Comparison of ENCODE assay signal across 7 mouse cellular contexts in the genomic region with DNA sequence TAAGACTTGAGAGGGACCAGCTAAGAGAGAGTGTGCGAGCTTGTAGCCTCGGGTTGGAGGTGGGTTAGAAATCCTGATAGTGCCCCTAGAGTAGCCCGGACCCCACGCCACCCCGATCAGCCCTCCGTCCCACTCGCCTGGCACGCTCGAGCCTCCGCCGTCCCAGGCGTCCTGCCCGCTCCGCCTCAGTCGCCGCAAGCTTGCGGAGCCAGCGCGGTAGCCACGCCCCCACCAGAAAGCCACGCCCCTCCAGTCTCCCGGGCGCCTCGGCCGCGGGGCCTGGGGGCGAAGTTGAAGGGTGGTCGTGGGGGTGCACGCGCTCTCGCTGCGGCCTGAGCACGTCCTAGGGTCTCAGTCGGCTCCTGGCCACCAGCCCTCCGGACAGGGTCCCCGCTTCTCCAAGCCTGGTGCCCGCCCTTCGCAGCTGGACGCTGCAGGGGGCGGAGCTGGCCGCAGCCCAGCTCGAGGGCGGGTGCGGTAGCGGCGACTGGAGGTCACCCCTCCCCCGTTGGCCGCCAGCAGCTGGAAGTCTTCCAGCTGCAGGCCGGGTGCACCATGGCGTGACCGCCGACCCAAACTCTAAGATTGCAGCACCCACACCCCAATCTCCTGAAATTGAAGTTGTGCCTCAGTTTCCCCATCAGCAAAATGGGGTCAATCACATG. TPM values are rescaled to one million over a fixed set of nuclear protein-coding genes. Genes with fewer than 3 reads are reported as not detected.
DNase-seq lines count a peak whose midpoint lies in the region; TF ChIP-seq lines count a peak whose summit lies in the region.

A gene (minus strand): TSS at position 400 of the 665 bp plus-strand sequence.

- H3K4me3 ChIP-seq in cortical plate, adult 2 months (ENCODE audit: insufficient read depth, low read length): peak within 1 kb of the TSS; percentile 68

- peak; percentile 78 for DNase-seq in adipocyte (ENCODE audit: low spot score)
- peak; percentile 96 for DNase-seq in gastrocnemius, postnatal 10 days
- DNase-seq in induced T-regulatory cell, adult 2 months (ENCODE audit: low read depth): peak; percentile 80
- peak; percentile 54 to 59 for DNase-seq in left cerebral cortex, postnatal 25 days (ENCODE audit: low spot score in 2 of 2)
- peak; percentile 89 for DNase-seq in mesoderm, embryonic 11.5 days (ENCODE audit: low read depth, low spot score)
- DNase-seq in skeletal muscle tissue, adult 2 months (ENCODE audit: low read depth, low spot score): peak; percentile 87

- intact Hi-C loops in left cerebral cortex, postnatal 25 days (cut with DNase I): no loop called here

- no peak for TF ChIP-seq POLR2A in cortical plate, adult 2 months (IDR thresholded peaks at IDR 0.05; ENCODE audit: extremely low read depth, insufficient read depth, low read length)

- TF ChIP-seq CTCF in cortical plate, adult 2 months (IDR thresholded peaks at IDR 0.05; ENCODE audit: extremely low read depth, insufficient read depth, low read length): no peak

- H3K4me1 ChIP-seq in cortical plate, adult 2 months (ENCODE audit: control insufficient read depth, insufficient read depth, low read length): no peaks in the 10 kb centered on the region

- peak within 1 kb of the TSS; percentile 92 for H3K27ac ChIP-seq in cortical plate, adult 2 months (ENCODE audit: insufficient read depth, low read length)

RNA-seq across cellular contexts. Expression of the gene that starts here (rescaled TPM):
- 6.1 and 6.2 TPM in 2 replicates for polyA plus RNA-seq in cortical plate, adult 2 months (2012; rRNA removed)
- total RNA-seq in gastrocnemius, postnatal 10 days (2021): 10 to 100 TPM; 27.4 to 31.6 TPM
- total RNA-seq in left cerebral cortex, postnatal 25 days (2021): 1 to 10 TPM; 7.4 to 7.5 TPM

Comparison
In these comparisons a context has a peak if more than half of its experiments do, and no peak if none do; other contexts are left out.
1. Peak in every context shown above with its lines: DNase-seq, H3K4me3 ChIP-seq and H3K27ac ChIP-seq.